Mouse (Mus musculus): ENCODE data around the gene Htatip2.
A peak's percentile ranks its signal among the peaks of the same experiment; 100 is the strongest.

The Htatip2 gene

DNA sequence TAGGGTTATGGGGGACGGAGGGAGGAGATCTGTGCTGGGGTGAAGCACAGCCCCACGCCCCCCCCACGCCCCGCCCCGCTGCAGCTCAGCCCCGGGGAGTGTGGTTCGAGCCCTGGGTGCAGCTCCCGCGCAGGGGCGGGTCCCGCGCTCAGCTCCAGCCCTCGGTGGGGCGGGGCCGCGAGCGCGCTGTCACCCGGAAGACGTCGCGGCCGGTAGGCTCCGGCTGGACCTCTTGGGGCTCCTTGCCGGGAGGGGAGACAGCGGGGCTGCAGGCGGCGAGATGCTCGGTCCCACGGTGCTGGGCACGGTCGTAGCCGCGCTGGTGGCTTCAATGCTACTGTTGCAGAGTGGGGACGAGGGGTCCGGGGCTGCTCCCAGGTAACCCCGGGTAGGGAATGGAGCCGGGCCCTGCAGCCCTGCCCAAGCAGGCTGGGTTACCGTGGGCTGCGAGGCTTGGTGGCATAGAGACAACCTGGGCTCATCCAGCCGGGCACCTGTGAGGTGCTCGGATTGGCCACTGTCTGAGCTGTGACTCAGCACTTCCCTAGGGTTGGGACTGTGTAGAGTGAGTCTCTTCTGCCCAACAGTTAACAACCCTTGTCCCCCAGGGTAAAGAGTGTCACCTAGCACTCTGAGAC lies at the start of gene Htatip2:
Gene Htatip2 (plus strand): TSS at position 182 of the 638 bp plus-strand sequence.
- DNase-seq, result peak; percentile 67

DNA sequence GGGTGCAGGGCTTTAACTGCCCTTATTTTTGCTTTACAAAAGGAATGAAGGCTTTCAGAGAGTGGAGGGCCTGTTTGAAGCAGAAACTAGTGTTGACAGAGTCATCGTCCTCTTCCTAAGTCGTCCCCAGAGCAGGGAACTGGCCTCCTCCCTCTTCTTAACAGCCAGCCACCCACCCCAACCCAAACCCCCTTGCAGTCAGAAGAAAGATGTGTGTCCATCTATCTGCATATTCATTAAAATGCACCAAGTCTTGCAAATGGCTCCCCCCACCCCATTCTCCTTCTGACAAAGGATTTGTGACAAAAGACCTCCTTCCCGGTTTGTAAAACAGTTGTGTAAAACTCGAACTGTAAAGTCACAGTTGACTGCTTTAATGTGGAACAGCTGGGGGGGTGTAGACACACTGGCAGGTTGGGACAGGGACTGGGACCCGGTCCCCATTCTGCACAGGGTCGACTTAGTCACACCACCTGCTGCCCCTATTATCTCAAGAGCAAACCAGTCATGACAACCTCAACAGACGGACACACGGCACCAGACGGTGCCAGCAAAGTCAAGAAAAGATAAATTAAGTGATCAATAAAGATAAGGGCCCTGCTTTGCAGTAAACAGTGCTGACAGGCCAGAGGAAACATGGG lies 49.4 kb upstream of the Htatip2 start:
- DNase-seq, result no peak

DNA sequence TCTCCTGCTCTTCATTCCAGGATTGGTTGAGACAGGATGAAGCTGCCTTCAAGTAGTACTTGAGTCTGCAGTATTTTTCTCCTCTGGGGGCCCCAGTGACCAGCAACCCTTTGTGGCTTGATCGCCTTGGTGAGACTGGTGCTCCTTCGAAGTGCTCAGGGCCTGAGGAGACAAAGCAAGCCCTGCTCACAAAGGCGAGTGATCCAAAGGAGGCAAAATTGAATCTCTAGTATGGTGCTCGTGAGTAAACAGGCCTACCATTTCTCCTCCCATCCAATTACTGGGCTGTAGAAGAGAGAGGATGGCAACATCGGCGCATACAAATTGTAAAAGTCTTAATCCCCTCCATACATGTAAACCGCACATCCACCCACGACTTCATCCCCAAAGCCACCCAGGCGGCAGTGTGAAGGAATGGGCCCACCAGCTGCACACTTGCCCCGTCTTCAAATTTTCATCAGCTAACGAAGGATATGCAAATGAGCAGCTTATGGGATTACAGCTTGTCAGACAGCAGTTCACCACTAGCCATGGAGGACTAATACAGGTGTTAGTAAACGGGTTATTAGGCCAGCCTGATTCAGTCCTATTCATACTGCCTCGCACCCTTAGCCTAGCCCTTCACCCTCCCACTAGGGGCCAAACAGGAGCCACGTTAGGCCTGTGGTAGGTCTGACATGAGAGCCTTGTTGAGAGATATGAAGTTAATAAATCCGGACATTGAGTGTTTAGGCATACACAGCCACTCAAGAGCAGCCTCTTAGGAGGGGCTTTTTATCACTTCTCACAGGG lies 40.8 kb upstream of the Htatip2 start:
- DNase-seq, result no peak

DNA sequence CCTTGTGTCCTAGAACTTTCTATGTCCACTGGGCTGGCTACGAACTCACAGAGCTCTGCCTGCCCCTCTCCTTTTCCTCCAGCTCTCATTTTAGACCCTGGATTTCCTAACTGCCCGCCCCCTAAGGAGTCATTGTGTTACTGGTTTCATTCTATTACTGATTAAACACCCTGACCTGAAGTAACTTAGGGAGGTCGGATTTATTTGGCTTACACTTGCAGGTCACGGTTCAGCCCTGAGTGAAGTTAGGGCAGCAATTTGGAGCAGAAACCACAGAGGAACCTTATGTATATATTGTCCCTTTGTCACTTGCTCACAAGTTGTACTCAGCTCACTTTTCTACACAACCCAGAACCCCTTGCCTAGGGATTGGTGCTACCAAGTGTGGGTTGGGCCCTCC lies 24.6 kb upstream of the Htatip2 start:
- no peak for DNase-seq

DNA sequence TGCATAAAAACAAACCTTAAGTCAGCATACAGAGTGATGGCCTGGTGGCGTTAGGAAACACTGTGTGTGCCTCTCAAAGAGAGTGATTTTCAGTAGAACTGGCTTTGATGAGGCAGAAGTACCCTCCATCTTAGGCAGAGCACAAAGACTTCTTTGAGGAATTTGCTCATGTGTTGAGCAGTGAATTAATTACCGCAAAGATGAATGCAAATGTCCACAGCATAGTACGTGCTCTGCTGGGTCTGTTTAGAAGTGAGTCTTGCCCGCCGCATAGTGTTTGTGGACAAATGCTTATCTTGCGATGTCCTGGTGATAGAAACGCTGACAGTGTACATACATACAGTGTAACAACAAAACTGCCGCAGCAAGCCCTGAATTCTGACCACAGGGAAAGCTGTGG lies 19.5 kb upstream of the Htatip2 start:
- DNase-seq, result no peak

DNA sequence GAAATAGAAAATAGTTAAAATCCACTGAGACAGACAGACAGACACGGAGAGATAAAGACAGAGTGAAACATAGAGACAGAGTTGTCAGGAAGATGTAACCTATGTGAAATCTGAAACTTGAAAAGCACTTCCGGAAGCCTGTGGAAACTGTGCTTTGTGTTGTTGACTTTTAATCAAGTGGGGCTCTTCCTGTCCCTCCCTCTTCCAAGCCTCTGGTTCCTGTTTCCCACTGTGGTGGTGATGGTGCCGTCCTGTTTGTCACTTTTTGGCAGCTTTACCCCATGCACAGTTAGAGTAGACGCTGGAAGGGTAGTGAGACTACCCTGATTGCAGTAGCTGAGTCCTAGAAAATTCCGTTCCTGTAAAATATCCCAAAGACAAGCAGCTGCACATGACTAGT lies 17.4 kb upstream of the Htatip2 start:
- no peak for DNase-seq

DNA sequence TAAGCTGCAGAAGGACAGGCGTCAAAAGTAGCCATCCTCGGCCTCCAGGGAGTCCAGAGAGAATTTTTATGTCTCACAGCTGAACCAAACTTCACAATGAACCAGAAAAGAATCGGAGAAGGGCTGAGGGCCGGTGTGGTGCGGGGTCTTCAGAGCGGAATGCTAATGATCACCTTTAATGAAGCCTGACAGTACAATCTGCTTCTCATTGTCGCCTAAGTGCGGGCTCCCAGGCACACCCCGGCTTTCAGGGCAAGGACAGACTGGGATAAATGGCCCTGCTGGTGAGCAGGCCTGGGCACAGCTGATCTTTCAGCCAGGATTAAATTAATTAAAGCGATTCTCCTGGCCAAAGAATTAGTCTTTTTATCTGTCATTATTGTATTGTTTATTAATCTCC lies 17.0 kb upstream of the Htatip2 start:
- DNase-seq, result no peak

DNA sequence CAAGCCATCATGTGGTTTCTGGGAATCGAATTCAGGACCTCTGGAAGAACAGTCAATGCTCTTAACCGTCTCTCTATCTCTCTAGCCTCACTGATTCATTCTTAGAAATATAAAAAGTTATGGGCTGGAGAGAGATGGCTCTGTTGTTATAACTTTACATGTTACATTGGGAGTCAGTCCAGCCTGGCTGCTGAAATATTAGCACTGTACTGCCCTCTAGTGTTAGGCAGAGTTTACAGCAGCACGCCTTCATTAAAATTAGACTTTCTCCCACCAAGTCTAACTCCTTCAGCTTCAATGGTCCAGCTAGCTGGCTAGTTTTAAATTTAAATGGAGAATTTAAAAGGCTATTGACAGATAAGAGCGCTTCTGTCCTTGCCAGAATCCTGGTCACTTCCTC lies 7.8 kb upstream of the Htatip2 start:
- DNase-seq, result peak; percentile 58

DNA sequence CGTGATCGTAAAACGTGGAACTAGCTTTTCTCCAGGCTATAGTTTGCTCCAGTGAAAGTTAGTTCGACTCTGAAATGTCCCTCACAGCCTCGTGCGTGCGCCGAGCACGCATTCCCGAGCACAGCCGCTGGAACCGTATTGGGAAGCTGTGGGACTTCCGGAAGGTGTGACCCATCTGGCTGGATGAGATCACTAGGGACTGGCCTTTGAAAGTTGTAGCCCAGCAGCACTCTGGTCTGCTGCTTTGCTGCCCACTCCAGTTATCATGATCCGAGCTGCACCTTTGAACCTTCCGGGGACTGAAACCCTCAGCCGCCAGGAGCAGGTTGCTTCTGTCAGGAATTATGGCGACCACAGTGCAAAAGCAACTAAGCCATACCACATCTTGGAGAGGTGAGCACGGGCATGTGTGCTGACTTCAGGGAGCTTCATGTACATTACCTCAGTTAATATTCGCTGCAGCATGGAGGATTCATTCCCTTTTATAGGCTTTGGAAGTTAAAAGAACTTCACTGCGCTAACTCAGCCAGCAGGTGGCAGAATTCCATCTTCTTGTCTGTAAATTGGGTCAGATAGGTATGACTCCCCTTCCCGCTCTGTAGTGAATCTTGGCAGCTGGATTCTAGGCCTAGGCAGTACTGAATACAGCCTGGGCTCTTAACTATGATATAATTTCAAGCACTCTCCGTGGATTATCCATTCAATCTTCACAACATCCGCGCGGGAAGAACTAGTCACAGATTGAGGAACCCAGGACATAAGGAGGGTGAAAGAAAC lies 6.0 kb upstream of the Htatip2 start:
- DNase-seq, result peak; percentile 65

DNA sequence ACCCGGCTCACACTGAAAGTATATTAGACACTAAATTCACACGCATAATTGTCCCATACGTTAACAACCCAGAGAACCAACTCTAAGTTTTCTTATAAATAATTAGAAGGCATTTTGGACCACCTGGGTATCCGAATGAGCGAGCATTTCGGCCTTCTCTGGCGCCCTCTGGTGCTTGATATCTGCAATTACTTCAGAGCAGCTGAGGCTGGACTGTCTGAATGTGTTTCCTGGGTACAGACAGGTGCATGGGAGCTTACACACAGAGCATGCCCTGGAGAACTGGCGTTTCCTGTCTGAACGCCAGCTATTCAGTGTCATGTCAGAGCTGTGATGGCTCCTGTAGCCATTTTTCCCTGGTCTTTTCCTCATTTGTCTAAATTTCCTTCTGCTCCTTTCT lies 4.1 kb upstream of the Htatip2 start:
- DNase-seq, result peak; percentile 71

DNA sequence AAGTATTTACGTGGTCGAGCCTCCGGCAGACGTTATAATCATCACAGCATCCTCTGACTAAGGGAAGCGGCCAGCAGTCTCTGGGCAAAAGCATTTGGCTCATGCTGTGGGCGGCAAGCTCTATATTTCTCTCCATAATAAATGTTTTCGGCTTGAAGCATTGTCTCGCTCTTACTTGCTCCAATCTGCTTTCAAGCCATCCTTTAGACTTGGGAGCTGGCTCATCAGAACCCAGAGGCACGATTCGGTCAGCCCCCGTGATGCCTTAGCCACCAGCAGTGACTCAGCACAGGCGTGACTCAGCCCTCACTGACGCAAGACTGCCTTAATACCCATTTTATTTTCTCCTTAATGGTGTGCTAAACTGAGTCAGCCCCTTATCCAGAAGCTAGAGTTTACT lies 3.7 kb downstream of the Htatip2 start:
- DNase-seq, result no peak

DNA sequence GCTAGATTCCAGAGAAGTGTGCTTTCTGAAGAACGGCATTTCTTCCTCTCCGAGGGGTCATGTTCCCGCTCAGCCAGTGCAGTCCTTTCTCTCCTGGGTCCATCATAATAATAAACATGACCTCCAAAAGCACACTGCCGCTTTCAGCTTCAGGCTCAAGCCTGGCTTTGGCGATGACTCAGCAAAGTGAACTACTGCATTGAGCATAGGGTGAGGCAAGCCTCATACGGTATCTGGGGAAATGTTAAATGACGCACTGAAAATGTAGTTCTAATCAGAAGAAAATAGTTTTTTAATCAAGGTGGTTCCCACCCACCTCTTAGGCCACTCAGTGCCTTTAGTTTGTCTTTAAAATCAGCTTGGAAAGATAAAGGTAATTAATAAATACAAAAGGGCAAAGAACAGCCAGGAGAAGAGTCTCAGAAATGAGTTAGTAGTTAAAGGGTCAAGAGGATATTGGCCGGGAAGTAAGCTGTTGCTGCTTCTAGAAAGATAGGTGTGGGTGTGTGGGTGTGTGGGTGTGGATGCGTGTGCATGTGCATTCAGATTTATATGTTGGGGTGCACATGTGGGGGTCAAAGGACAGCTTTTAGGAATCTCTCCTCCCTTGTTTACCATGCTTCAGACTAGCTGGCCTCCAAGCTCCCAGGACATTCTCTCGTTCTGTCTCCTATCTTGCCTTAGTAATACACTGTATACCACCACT lies 5.2 kb downstream of the Htatip2 start:
- no peak for DNase-seq

DNA sequence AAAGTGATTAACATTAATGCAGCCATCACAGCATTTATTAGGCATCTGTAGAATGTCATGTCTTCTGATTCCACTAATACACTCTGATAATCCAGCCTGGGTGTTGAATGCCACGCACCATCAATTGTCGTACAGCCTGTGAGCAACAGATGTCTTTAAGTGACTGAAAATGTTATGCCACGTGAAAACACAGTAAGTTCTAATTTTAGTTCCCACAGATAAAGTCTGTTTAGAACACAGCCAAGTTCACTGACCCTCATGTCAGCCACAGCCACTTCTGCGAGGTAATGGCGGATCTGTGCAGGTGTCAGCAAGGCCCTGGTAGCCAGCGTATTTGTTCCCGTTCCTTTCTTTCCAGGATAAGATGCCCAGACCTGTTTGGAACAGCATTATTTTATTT lies 7.3 kb downstream of the Htatip2 start:
- DNase-seq, result no peak

DNA sequence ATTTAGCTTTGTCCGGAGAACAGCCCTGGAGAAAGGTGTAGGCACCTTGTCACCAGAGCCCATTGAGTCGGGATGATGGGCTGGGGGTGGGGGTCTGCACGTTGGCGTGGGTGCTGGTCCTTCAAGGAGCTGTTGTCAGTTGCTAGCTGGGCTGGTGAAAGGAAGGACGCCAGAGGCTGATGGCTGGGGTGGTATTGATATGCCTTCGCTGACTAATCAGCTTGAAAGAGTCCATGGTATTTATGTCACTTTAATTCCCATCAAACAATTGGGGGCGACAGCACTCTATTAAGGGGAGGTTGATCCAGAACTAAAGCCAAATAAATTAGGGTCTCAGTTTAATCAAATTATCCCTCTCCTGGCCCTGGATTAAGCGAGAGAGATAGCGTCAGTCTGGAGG lies 9.6 kb downstream of the Htatip2 start:
- DNase-seq, result no peak

DNA sequence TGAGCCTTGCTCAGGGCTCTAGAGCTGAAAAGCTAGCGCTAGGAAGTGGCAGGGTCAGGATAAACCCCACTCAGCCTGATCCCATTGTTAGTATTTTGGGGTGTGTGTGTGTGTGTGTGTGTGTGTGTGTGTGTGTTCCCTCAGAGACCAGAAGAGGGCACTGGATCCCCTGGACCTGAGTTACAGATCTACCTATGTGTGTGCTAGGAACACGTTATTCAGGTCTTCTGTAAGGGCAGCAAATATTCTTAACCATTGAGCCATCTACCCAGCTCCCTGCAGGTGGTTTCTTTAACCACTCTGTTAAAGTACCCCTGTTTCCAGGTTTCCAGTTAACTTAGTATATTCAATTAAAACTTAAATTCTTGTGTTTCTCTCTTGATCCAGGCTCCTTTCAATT lies 15.5 kb downstream of the Htatip2 start:
- DNase-seq, result no peak

DNA sequence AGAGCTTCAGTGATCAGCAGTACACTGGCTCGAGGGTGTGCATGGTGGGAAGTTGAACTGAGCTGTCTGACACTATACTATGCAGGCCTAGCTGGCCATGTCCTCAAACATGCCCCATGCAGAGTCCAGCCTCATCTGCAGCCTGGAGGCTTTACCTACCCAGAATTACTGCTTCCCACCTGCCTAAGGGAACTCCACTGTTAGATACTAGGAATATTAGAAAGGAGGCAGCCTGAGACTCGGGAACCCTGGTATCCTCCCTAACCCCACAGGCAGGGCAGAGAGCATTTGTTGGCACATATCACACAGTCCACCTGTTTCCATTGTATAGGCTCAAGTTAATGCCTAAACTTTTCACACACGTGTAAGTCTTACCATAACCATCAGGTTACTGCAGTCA lies 18.7 kb downstream of the Htatip2 start:
- no peak for DNase-seq

DNA sequence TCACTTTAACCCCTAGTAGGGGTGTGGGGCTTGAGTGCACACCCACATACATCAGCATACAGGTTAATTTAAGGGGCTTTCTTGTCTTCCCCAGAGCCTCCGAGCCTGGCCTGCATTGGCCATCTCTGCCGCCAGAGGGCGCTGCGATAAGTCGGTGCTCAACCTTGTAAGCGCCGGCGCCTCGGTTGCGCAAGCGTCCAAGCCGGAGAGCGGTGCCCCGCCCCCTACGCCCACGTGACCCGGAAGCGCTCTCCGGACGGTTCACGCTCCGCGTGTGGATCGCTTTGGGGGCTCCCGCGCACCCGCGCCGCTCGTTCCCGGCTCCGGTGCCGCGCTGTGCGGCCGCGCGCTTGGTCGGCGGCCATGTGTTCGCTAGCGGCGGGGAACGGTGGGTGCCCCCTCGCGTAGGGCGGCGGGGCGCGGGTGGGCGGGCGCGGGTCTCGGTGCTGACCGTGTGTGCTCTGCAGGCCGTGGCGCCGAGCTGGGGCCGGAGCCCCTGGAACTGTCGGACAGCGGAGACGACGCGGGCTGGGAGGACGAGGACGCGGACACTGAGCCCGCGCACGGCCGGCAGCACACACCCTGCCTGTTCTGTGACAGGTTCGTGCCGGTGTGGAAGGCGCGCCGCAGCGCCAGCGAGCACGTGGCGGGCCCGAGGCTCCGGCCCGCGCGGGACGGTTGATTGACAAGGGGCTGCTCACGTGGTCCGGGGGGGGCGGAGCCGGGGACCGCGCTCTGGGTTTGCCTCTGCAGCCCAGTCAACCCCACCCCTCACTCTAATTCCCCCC lies 19.4 kb downstream of the Htatip2 start, which contains the start of gene Prmt3:
Gene Prmt3 (plus strand): TSS at position 233 of the 788 bp plus-strand sequence.
- DNase-seq, result peak; percentile 99

DNA sequence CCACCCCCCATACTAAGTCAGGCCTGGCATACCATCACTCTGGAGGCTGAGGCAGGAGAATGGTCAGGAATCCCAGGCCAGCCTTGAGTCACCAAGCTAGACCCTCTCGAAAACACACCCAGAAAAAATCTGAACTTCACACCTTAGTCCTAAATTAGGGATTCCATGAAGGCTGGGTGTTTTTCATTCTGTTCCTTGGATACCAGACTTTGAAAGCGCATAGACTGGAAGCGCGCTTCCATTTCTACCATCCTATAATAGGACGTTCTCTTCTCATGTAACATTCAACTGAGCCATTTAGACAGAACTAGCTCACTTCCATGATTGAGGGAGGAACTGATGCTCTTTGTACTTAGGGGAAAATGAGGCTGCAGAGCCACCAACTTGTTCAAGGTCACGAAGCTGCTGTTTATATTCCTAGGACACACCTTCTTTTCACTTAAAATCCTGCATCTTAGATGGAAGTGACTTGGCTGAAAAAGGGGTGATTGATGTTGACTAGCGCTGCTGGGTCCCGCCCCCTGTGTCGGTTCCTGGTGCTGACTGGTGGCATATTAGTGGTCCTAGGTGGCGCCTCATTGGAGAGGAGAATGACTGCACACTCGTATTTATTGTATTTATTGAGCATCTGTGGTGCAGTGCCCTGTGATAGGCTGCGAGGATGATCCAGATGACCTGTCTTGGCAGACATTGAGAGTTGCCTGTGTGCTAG lies 20.1 kb downstream of the Htatip2 start:
- no peak for DNase-seq

DNA sequence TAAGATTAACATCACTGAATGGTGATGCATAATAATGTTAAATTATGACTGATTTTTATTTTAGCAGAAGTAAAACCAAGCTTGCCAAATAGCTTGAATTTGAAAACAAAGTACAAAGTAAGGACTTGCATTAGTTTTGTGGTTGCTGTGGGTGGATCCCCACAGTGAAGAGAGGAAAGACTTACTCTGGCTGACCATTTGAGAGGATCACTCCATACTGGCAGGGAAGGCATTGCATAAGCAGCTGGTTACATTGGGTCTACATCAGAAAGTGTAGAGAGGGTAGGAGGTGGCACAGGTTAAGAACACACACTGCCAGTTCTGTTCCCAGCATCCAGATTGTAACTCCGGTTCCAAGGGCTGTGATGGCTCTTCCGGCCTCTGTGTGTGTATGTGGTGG lies 24.1 kb downstream of the Htatip2 start:
- no peak for DNase-seq

DNA sequence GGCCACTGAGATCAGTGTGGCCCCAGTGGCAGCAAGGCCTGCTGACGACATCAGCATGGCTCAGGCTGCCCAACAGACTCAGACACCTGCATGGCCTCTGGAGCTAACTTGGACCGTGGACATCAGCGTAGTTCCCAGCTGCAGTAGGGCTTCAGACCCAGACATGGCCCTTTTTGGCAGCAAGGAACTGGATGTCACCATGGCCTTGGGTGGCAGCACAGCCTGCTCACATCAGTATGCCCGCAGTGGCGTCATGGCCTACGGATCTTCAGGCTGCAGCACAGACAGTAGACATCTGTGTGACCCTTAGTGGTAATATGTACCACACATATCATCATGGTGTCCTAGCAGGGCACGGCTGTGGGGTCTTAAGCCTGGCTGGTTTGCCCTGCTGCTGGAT lies 26.2 kb downstream of the Htatip2 start:
- DNase-seq, result no peak

Data from kidney, postnatal 10 days (tissue).